Mouse (Mus musculus) fat pad, adult 2 months (tissue): ENCODE measurements around the gene Lpar1.

Experiments
- DNase-seq: peaks from one replicate; pipeline ENCODE4 v3.0.0-alpha.2; 2011; ENCODE audit warnings: low read depth, low spot score; ENCODE audit errors: extremely low read depth

Gene Lpar1

DNA sequence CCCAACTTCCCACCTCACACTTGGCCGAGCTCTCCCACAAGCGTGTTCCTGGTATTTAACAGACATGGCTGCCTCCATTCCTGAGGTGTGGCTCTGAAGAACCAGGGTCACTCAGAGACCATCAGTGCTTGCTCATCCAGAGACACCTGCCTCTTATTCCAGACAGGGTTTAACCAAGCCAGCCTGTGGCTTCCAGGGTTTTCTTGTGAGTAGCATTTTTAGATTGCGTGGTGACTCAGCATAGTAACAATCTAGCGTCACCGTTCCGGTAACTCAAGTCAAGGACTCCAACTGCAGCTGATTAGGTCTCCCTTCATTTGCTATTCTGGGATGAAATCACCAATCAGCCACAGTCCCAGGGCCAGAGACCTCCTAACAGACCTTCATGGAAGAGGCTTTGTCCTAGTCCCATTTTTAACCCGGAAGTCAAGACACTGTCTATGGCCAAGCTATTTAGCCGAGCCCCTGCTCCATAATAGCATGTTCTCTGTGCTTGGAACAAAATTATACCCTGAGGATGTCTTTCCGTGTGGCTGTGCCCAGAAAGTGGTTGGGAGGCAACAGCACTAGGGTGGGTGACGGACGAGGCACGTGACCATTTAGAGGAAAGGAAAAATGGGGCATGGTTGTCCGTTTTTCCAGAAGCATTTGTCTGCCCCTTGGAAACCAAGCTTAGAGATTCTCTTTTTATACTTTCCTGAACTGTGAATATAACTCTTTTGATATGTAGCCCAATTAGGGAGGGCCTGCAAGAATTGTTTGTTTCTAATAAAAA is 89.1 kb downstream of the Lpar1 start:
- DNase-seq: no peak

DNA sequence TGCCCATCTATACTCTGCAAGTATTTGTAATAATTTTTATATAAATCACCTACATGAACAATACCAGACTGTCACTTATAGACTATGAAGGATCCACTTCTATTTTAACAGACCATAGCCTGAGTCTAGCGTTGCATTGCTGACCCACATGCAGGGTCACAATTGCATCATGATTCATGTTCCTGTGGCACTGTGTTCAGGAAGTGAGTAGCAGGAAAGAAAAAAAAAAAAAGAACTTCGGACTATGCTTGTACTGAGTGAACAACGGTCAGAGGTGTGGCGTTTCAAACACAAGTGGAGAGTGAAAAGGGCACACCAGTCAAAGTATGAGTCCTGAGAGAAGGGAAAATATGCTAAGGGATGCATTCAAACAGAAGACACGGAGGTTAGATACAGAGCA is 90.7 kb downstream of the Lpar1 start:
- DNase-seq: no peak

DNA sequence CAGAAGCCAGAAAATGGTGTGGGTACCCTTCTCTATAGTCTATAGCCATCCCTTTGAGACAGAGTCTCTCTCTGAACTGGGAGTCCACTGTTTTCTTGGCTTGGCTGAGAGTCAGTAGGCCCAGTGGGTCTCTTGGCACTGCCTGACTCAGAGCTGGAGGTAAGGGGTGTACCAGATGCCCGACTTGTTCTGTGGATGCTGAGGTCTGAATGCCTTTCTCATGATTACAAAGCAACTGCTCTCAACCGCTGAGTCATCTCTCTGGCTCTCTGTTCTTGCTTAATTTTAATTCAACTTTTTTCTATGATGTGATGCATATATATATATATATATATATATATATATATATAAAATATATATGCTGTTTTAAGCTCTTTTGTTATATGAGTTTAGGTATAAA is 91.1 kb downstream of the Lpar1 start:
- no peak for DNase-seq

DNA sequence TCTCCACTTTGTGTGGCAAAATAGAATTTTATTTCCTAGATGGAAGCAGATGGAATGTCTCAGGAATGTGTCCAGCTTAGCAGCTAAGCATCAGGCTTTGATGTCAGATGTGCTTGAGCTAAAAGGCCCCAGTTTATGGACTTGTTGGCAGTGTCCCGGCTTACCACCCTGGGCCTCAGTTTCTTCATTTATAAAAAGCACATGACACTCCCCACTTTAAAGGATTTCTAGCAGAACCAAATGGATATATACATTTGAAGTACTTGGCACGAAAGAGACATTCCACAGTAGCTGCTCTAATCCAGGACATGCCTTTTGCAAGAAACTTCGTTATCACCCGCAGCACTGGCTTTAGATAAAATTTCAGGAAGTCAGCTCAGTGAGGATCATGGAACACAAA is 100.4 kb downstream of the Lpar1 start:
- DNase-seq: no peak

DNA sequence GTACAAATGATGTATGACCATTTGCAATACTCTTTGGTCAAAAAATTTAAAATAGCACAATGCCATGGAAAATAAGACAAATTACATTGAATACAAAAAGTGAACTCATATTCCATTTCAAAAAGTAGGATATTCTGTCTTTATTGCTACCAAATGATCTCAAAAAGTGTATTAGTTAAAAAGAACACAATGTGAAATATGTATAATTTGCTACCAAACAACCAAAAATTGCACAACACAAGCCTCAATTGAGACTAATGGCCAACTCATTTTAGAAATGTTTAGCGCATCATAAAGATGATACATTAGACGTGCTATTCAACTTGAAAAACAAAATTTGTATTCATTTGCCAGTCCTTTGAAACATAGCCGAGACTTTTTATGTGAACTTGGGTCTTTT is 104.9 kb downstream of the Lpar1 start:
- DNase-seq: no peak

DNA sequence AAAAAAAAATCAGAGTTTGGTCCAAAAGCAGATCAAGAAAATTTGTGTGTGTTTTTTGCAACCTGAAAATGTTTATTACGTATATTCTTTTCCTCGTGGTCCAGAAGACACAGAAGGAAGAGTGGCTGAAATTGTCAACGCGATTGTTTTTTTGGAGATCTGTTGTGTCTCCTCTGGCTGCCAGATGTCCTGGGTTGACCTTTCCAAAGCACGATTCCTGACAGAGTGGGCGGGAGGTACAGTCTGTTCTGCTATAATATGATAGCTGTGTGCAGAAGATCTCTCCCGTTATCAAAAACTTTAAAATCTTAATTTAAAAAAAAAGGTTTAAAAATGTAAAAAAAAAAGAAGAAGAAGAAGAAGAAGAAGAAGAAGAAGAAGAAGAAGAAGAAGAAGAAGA is 105.9 kb downstream of the Lpar1 start:
- no peak for DNase-seq

DNA sequence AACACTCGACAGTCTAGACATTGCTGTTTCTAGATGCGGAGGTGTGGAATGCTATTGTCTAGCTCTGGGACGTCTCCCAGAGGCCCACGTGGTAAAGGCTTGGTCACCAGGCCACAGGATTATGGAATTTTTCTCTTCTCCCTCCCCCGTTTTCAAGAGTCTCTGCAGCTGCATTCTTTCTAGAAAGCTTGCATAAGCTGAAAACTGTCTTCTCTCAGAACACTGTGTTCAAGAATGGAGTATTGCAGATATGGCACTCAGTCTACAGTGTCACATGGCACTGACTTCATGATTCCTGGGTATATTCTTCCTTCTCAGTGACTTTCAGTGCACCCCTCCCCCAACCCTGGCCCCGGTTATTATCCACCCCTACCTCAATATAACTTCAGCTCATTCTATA is 107.9 kb downstream of the Lpar1 start:
- no peak for DNase-seq

DNA sequence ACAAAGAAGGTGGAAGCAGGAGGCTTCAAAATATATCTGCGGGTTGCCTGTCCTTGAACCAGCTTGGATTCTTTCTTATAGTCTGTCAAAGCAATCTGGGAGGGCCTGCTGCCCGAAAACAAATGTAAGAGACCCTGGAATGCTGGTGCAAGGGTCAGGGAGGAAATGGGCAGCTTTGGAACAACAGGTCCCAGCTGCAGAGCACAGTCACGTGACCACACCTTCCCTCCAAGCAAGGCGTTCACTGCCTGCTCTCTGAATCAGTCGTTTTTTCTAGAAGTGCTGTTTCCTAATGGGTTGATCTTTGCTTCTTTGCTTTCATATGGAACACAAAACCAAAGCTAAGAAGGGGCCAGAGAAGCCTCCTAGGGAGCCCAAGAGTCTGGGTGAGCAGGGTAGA is 111.4 kb downstream of the Lpar1 start:
- no peak for DNase-seq

DNA sequence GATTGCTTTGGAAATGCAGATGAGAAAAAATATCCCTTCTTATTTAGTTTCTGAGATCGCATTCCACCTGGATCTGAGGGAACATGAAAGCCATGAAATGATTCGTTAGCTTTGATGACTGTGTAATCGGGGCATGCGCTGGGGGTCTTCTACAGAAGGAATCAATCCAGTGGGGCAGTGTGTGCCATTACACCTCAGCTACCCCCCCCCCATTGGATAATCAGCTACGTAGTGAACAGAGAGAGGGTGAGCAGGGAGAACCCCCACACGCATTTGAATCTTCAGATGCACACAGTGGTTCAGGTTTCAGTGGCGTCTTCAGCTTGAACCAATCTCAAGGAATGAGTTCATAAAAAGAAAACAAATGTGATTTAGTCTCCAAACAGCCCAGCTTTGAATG is 115.0 kb downstream of the Lpar1 start:
- DNase-seq: no peak

DNA sequence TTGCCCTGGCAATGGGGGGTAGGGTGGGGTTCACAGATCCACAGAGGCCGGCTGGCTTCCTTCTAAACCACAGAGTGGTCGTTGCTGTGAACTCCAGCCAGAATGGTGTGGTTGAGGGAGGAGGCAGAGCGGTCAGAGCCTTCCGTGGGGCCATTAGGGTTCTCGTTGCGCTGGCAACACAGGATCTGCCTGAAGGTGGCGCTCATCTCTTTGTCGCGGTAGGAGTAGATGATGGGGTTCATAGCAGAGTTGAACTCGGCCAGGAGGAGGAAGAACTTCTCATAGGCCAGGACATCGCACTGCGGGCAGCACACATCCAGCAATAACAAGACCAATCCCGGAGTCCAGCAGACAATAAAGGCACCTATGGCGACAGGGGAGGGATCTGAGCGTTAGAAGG is 116.4 kb downstream of the Lpar1 start:
- DNase-seq: no peak

DNA sequence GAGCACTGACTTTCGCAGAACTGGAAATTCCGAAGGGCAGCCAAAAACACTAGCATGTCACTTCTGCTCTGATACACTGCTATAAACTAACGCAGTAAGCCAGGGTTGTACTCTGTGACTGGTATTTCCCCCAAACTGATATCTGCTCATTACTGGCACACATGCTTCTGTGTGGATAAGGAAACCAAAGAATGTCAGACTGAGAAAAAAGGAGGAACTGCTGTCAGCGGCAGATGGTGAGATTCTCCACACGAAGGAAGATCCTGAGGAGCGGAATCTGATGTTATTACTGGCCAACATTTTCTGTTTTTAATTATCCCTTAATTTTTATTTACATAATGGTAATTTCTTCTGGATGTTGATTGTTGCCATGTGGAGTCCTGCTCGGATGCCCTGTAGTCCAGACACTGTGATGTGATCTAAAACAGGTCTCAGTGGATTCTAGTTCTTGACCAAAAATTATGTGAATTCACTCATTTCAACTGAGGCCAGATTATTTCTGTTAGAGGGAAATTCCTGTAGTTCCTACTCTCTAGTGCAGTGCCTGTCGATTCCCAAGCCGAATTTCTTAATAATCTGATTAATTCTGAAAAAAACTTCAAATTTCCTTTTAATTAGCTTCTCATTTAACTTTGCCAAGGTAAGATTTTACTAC is 130.3 kb downstream of the Lpar1 start:
- DNase-seq: no peak

DNA sequence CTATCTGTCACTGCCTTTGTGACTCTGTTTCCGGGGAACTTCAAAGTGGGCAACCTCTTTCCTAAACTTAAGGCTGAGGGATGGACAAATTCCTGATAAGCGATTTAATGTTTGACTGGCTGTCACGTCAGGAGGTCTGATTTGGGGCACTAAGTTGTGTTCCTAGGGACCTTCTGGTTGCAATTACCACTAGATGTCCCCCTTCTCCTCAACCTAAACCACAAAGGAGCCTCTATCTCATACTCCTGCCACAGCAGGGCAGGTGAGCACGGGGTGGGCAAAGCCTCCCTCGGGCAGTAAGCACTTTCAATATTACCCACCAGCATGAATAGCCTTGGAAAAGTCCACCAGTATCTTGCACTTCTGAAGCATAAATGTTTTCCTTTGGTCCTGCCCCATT is 134.5 kb downstream of the Lpar1 start:
- no peak for DNase-seq

DNA sequence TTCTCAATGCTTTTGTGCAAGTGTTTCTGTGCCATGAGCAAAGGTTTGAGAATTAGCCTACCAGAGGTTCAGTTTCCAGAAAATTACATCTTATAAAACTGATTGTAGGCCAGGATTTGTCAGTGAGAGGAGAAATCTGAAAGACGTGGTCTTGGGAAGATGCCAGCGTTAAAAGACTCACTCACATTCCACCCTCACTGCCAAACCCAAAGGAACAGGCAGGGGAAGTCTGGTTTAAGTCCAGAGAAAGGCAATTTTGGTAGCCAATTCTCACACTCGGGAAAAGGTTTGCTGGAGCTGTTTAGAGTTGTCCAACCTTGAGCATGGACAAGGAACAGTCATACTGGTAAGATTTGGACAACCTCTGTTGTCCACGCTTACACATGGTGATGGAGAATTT is 136.4 kb downstream of the Lpar1 start:
- no peak for DNase-seq

DNA sequence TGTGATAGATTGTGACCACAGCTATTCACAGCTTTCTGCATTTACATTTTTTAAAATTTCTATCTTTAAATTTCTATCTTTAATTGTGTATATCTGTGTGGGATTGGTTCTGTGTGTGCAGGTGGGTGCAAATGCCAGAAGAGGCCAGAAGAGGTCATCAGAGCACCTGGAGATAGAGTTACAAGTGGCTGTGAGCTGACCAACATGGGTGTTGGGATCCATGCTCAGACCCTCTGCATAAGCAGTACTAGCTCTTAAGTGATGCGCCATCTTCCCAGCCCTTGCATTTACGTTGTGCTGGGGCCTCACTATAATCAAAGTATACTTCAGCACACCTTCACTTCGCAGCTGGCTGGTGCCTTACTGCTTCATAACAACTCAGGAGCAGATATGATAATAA is 138.2 kb downstream of the Lpar1 start:
- DNase-seq: no peak

DNA sequence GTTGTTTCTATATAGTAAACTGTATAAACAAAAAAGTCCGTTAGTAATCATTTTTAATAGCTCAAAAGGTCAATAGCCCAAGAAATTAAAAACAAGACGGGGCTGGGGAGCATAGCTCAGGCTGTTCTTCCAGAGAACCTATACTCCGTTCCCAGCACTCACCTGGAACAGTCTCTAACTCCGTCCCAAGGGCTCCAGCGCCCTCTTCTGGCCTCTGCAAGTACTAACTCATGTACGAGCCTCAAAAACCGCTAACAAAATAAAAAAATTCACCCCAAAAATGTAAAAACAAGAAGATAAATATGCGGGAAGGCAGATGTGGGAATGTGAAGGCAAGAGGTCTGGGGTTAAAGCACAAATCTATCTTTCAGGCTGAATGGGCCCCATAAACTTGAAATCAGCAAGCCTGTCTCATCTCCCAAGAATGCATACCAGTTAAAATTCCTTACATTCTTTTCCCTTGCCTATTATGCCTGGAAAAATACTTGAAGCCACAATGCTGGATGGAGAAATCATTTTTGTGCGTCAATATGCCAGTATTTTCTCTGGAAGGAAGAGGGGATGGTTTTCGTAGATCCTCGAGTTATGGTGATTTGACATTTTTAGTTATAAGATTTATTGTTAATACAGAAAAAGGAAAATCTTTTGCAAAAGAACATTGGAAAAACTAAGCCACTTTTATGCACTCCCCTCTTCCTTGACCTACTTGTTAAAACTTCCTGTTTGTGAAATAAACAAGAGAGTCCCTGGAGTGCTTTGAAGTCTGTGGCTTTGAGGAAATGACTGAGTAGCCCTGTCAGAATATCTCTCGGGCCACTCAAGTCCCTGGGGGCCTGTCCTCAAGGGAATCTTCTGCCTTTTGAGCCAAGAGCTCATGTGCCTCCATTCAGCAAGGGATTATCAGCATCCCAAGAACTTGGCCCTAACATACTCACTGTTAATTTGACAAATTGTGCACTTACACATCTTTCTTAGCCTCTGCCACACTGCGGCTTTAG is 140.2 kb downstream of the Lpar1 start:
- DNase-seq: no peak

DNA sequence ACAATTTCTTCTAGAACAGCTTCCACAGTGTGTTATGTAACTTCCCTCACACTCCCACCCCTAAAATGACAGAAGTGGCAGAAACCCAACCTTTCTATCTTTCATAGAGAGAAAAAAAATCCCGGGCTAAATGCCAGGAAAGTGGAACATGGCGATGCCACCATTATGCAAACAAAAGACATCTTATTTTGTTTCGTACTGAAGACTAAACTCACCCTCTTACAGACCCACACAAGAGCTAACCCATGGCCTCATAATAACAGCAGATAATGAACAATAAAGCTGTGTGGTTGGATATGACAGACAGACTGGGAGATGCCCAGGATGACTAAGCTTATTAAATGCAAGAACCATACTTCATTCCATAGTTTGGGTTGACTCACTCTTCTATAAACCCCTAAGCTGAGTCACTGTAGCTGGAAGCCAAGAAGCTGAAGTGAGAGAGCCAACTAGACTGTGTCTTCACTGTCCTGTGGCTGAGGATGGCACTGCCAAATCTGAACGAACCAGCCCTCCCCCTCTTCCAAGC is 151.7 kb downstream of the Lpar1 start:
- no peak for DNase-seq

DNA sequence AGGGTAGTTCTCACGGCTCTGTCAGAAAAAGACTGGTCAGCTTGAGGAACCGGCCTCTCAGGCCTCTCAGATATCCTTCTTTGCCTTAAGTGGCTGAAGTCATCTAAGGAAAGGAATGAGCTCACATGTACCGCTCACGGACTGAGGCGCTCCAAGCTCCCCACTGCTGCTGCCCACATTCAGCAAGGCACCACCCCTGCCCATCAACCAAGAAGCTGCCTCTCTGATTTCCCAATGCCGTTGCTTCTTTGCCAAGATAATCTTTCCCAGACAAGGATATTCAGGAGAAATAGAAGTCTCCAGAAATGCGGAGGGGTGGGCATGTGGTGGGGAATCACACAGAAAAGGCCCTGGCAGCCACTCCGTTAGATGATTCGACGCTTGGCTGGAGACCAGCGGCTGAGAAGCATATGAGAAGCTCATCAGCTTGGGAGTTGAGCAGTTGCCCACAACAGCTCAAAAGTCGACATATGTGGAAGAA is 152.8 kb downstream of the Lpar1 start:
- DNase-seq: no peak
